Mouse (Mus musculus) spleen, adult 2 months (tissue): ENCODE measurements around the gene Myo3b.

Experiments
- CTCF ChIP-seq: fragments of 200-500 bp; IDR thresholded peaks from 2 replicates; pipeline ENCODE4 v1.5.1; 2011; ENCODE audit warnings: mild to moderate bottlenecking, inconsistent platforms; ENCODE audit not compliant: insufficient read depth, insufficient read length, insufficient replicate concordance; ENCODE audit errors: extremely low read depth
- POLR2A ChIP-seq: fragments of 200-500 bp; IDR thresholded peaks from 2 replicates; pipeline ENCODE4 v1.6.1; 2011; ENCODE audit warnings: low read depth, low read length, inconsistent platforms

DNA sequence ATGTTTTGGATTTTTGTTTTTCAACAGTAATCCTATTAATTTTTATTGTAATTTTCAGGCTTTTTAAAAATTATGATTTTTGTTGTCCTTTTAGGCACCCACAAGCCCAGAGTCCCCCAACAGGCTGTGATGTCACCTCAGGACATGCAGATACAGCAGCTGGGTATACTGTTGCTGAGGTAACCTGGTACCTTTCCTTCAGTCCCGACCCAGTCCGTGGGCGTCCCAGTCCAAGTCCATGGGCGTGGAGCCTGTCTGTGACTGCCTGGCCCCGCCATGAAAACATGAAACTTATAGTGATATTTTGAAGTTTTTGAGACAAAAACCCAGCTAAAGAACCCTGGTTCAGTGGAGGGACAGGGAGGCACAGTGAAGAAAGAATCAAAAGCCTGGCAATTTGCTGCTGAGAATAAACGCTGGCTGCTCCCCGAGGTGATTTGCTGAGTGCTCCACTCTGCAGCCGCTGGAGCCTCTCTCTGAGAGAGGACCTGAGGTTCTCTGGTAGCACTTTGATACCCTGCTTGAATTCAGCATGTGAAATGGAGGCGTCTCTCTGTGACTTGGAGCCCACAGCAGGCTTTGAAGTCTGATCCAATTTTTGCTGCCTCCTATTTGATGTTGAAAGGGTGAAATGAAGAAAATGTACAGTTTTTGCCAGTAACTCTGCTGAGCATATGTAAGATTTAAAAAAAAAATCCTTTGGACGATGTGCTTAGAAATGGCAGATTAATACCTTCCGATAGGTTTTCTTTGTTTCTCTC lies 310.0 kb downstream of the Myo3b start:
- TF ChIP-seq CTCF (no peak), POLR2A (no peak)
